Mouse (Mus musculus): Measurements from ENCODE around the gene Gm9945. TPM values are rescaled to one million over a fixed set of nuclear protein-coding genes. Genes with fewer than 3 reads are reported as not detected.

Gm9945 gene
- polyA plus RNA-seq, 1 experiment from 2014 or later: not detected

DNA sequence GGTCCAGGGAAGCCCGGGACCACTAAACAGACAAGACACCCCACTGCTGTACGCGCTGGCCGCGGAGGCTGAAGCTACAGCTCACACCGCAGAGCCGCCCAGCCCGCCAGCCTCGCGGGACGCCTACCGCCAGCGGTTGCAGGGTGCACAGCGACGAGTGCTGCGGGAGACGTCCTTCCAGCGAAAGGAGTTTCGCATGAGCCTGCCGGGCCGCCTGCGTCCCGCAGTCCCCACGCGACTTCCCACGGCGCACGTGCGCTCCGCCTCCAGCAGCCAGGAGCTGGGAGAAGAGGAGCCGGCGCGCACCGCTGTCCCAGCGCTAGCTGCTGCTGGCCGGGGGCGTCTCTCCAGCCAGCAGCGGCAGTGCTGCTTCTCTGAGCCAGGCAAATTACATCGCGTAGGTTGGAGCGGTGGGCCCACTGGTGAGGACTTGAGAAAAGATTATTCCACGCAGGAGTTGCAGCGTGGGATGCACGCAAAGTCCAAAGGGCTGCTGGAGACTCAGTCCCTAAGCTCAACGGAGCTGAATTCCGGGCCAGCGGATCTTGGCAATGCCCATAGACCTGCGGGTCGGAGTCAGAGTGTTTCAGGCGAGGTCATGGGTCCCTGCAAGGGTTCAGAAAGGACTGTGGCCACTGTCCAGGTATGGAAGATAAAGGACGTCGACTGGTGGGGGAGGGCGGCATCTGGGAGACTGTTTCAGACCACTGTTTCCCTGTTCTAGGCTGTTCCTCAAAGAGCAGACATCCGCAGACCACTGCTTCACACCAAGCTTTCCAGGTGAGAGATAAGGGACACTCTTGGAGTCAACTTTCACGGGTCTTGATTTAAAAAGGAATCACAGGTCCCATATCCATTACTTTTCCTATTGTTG lies 16.2 kb upstream of the Gm9945 start:
- Histone ChIP-seq H3K9me3 (no peaks in the 10 kb centered on the region), H3K4me1 (peaks cover 27% of the 10 kb centered on the region), H3K27ac (replicated peaks) (no peak overlapping the region), H3K4me3 (peak overlapping the region; percentile 52), H3K4me2 (peak overlapping the region; percentile 75), H3K27me3 (replicated peaks) (peaks cover 81% of the 10 kb centered on the region), H3K36me3 (peaks cover 5% of the 10 kb centered on the region; the same call in 1 of the 2 replicates), H3K9ac (peak overlapping the region; percentile 69)
- no peak for ATAC-seq (ENCODE audit: extremely low read depth, insufficient number of reproducible peaks, low FRiP score, low TSS enrichment)
- 7% methylated on average over 55 of the region's 55 CpGs for WGBS

DNA sequence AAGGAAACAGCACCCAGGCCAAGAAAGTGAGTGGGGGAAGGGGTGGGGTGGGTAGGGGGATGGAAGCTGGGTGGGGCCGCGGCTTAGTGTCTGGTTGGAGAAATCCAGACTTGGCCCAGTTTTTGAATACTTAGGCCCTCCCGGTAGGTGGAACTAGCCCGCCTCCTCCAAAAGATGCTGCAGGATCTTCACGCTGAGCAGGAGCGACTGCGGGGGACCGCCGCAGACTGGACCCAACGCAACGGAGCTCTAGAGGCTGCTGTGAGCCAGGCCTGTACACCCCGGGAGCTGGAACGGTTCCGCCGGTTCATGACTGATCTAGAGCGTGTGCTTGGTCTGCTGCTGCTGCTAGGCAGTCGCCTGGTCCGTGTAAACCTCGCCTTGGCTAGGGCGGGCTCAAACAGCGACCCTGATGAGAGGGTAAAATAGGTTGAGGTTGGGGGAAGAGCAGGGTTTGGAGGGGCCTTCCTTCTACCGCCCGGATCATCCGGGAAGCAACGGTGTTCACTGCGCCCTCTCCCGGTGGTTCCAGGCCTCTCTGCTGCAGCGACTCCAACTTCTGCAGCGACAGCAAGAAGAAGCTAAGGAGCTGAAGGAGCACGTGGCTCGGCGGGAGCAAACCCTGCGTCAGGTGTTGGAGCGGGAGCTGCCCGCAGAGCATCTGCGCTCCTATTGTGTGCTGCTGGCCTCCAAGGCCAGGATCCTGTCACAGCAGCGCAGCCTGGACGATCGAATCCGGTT lies 13.6 kb upstream of the Gm9945 start:
- peaks cover 90% of the 10 kb centered on the region for H3K27me3 ChIP-seq (replicated peaks)
- H3K9me3 ChIP-seq: no peaks in the 10 kb centered on the region
- peaks cover 5% of the 10 kb centered on the region; the same call in 1 of the 2 replicates for H3K36me3 ChIP-seq
- no peak overlapping the region for H3K27ac ChIP-seq (replicated peaks)
- H3K4me3 ChIP-seq: peak overlapping the region; percentile 47
- ATAC-seq (ENCODE audit: extremely low read depth, insufficient number of reproducible peaks, low FRiP score, low TSS enrichment): no peak
- WGBS: 8% methylated on average over 40 of the region's 40 CpGs
- peaks cover 41% of the 10 kb centered on the region for H3K4me1 ChIP-seq
- H3K9ac ChIP-seq: peak overlapping the region; percentile 74
- H3K4me2 ChIP-seq: peak overlapping the region; percentile 74

DNA sequence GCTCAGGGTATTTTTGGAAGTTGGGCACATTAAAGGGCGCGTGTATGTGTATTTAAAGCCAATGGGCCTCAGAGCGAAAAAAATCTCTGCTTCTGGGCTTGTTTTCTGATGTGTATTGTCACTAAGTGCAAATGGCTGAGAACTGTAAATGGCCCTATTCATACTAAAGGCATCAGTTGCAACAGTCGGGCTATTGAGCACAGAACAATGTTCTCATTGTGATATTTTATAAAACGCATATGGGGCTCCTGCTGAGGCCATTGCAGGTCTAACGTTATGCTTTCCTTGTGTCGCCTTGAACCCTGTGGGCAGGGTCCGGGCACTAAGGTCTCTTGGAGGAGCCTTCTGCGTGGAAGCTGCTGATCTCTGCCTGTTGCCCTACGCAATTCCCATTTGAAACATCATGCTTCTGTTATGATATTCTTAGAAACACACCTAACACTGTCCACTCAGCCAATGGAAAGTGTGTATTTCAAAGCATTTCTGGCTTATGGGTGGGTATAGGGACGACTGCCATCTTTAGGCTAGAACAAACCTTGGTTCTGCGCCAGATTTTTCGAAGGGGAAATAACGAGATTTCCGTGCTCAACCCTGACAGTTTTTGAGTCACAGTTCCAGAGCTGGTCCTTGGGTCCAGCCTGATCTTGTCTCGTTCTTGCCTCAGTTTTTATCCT lies 10.5 kb upstream of the Gm9945 start:
- H3K9me3 ChIP-seq: no peaks in the 10 kb centered on the region
- H3K27ac ChIP-seq (replicated peaks): no peak overlapping the region
- peak overlapping the region; percentile 65 for H3K4me2 ChIP-seq
- peaks cover 82% of the 10 kb centered on the region for H3K27me3 ChIP-seq (replicated peaks)
- H3K36me3 ChIP-seq: peaks cover 4% of the 10 kb centered on the region; the same call in 1 of the 2 replicates
- no peak overlapping the region for H3K9ac ChIP-seq
- H3K4me3 ChIP-seq: peak overlapping the region; percentile 35
- ATAC-seq (ENCODE audit: extremely low read depth, insufficient number of reproducible peaks, low FRiP score, low TSS enrichment): no peak
- 35% methylated on average over 16 of the region's 16 CpGs for WGBS
- H3K4me1 ChIP-seq: peaks cover 23% of the 10 kb centered on the region

DNA sequence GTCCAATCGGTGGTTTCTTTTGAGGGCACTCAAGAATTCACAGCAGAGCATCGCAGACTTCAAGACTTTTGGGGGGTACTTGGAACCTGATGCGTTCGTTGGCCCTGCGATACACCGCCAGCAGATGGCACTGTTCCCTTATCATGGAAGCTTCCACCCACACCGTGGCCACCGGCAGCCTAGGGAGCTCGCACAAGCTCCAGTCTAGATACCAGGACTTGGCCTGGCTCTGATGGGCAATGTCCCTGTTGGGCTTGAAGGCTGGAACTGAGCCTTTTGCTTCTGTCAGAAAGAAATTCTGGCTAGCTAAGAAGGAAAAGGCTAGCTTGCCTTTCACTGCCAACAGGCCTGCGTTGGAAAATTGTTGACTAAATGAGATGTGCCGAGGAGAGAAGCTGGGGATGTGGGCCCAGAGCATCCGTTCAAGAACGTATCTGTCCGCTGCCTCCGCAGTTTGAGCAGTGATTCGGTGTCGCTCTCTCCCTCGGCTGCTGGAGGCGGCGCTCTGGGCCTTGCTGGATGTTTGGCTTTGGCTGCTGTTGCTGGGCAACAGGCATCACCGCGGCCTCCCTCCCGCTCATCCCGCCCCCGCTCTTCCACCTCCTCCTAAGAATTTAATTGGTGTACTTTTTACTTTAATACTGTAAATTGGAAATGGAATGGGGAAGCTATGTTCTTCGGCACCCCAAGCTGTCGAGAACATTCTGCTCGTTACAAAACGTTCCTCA lies 9.8 kb upstream of the Gm9945 start, which contains the start of gene Gm9837:
Gene Gm9837 (minus strand): TSS at position 512 of the 728 bp plus-strand sequence.
- WGBS: 3% methylated on average over 29 of the region's 29 CpGs
- Histone ChIP-seq H3K4me2 (peak within 1 kb of the TSS; percentile 65), H3K9me3 (no peaks in the 10 kb centered on the region), H3K9ac (peak within 1 kb of the TSS; percentile 40; the same call in 1 of the 2 replicates), H3K27me3 (replicated peaks) (peaks cover 82% of the 10 kb centered on the region), H3K36me3 (no peaks in the 10 kb centered on the region), H3K4me1 (peaks cover 23% of the 10 kb centered on the region), H3K27ac (replicated peaks) (no peak within 1 kb of the TSS), H3K4me3 (peak within 1 kb of the TSS; percentile 35)
- 0 out of 2 replicates have a peak, but pooled peaks have one; percentile 34 for ATAC-seq (ENCODE audit: extremely low read depth, insufficient number of reproducible peaks, low FRiP score, low TSS enrichment)

DNA sequence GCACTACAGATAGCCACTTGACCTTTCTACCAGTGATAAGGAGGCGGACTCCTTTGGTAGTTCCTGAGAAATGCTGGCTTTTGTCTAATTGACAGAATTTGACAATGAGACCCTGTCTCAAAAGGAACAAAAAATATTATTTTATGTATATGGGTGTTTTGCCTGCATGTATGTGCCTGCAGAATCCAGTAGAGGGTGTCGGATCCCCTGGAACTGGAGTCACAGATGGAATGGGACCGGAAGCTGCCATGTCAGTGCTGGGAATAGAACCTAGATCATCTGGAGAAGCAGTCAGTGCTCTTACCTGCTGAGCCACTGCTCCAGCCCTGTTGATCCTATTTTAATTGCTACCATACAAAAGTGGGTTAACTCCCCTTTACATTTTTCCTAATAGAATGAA lies 7.3 kb upstream of the Gm9945 start:
- ATAC-seq (ENCODE audit: extremely low read depth, insufficient number of reproducible peaks, low FRiP score, low TSS enrichment): no peak
- Histone ChIP-seq H3K4me2 (no peak overlapping the region), H3K4me3 (no peak overlapping the region), H3K27me3 (replicated peaks) (peaks cover 82% of the 10 kb centered on the region), H3K4me1 (peaks cover 15% of the 10 kb centered on the region), H3K9ac (no peak overlapping the region), H3K9me3 (no peaks in the 10 kb centered on the region), H3K36me3 (no peaks in the 10 kb centered on the region), H3K27ac (replicated peaks) (no peak overlapping the region)
- 70% methylated on average over 3 of the region's 3 CpGs for whole genome bisulfite sequencing

DNA sequence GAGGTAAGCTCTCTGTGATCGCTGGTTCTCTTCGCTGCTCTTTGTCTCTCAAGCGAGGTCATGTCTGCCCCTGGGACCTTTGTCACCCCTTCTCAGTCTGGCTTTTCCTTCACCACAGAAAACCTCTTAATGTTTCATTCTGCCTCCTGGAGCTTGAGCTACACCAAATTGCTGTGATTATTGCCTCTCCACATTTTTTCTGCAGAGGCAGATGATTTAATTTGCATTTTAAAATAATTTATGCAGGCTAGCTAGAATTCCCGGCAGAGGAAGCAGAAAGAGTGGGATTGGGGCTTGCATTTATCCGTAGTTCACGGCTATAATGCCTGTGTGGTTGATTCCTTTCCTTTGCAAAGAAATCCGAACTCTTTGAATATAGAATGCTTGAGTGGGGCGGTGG lies 4.3 kb upstream of the Gm9945 start:
- Histone ChIP-seq H3K27ac (replicated peaks) (no peak overlapping the region), H3K4me1 (peaks cover 27% of the 10 kb centered on the region), H3K36me3 (no peaks in the 10 kb centered on the region), H3K27me3 (replicated peaks) (peaks cover 91% of the 10 kb centered on the region), H3K9me3 (no peaks in the 10 kb centered on the region), H3K4me2 (no peak overlapping the region), H3K9ac (no peak overlapping the region), H3K4me3 (no peak overlapping the region)
- ATAC-seq (ENCODE audit: extremely low read depth, insufficient number of reproducible peaks, low FRiP score, low TSS enrichment): no peak
- WGBS: 35% methylated on average over 8 of the region's 8 CpGs

DNA sequence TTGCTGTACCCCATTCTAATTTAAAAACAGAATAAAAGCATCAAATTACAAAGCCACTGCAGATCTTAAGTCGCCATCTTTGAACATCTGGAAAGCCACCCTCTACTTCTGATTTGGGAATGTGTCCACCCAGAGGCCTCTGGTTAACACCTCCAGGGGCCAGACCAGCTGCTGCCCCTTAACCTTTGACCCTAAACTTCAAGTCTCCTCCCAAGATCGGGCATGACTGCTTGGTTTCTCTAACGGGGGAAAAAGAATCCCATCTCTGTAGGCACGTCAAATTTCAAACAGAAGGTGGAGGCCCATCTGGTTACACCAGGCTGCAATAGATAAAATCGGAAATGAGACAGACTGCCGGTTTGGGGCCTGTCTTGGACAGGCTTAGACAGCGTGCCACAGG lies 2.1 kb upstream of the Gm9945 start:
- Histone ChIP-seq H3K4me3 (no peak overlapping the region), H3K9ac (no peak overlapping the region), H3K4me1 (peaks cover 26% of the 10 kb centered on the region), H3K27me3 (replicated peaks) (peaks cover 89% of the 10 kb centered on the region), H3K4me2 (peak overlapping the region; percentile 92; the same call in 1 of the 2 replicates), H3K9me3 (no peaks in the 10 kb centered on the region), H3K27ac (replicated peaks) (no peak overlapping the region), H3K36me3 (no peaks in the 10 kb centered on the region)
- no peak for ATAC-seq (ENCODE audit: extremely low read depth, insufficient number of reproducible peaks, low FRiP score, low TSS enrichment)
- WGBS: 55% methylated on average over 7 of the region's 7 CpGs

DNA sequence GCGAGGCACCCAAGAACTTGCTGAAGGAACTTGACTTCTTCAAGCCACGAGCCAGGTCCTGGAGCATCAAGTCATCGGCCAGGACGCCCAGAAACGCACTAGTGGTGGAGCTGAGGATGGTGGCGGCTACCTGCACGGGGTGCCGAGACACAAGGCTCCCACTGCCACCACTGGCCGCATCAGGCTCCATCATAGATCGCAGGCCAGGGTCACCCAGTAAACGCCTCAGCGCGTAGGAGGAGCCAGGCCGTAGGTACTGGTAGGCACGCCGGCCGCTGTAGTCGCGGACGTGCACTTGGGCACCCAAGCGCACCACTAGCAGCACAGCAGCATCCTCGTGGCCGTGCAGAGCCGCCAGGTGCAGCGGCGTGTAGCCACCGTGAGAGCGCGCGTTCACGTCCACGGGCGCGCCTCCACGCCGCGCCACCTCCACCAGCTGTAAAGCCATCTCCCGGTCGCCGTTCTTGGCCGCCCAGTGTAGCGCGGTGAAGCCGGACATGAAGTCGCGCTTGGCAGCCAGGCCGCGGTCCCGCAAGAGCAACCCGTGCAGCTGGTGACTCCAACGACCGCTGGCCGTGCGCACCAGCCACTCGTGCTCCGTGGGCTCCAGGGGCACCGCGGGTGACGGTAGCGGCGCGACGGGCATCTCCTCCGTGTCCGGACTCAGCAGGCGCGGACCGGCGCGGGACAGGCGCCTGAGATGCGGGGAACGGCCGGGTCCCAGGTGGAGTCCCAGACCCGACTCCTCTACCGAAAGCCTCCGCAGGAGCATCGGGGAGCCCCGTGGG lies 1.4 kb upstream of the Gm9945 start:
- H3K4me3 ChIP-seq: peak overlapping the region; percentile 61
- peaks cover 84% of the 10 kb centered on the region for H3K27me3 ChIP-seq (replicated peaks)
- H3K4me1 ChIP-seq: peaks cover 26% of the 10 kb centered on the region
- no peak overlapping the region for H3K27ac ChIP-seq (replicated peaks)
- H3K9ac ChIP-seq: peak overlapping the region; percentile 74
- no peaks in the 10 kb centered on the region for H3K36me3 ChIP-seq
- H3K4me2 ChIP-seq: peak overlapping the region; percentile 92
- 7% methylated on average over 79 of the region's 79 CpGs for WGBS
- no peak for ATAC-seq (ENCODE audit: extremely low read depth, insufficient number of reproducible peaks, low FRiP score, low TSS enrichment)
- no peaks in the 10 kb centered on the region for H3K9me3 ChIP-seq

DNA sequence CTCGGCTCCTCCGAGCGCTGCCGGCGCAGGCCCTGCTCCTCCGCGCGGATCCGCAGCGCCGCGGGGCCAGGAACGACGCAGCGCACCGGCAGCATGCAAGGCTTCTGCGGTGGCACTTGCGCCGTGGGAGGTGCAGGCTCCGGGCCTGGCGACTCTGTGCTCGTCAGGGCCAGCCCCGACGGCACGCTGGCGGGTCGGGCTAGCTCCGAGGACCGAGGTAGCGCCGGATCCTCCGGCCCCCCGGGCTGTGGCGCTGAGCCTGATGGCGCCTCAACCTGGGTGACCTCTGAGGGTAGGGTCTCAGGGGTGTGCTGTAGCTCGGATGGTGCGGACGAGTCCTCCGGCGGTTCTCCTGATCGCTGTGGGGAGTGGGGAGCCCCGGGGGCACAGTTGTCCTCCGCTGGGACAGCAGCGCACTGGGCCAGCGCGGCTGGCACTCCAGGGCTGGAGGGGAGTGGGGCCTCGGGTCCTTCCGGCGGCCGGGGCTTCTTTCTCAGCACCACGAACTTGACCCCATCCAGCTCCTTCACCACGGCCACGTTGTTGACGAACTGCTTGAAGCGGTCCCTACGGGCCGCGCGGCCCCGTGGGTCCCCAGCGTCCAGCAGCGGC lies 689 bp upstream of the Gm9945 start:
- no peaks in the 10 kb centered on the region for H3K36me3 ChIP-seq
- peaks cover 77% of the 10 kb centered on the region for H3K27me3 ChIP-seq (replicated peaks)
- H3K4me1 ChIP-seq: peaks cover 26% of the 10 kb centered on the region
- WGBS: 1% methylated on average over 62 of the region's 62 CpGs
- H3K27ac ChIP-seq (replicated peaks): no peak overlapping the region
- ATAC-seq (ENCODE audit: extremely low read depth, insufficient number of reproducible peaks, low FRiP score, low TSS enrichment): no peak
- peak overlapping the region; percentile 74 for H3K9ac ChIP-seq
- H3K9me3 ChIP-seq: no peaks in the 10 kb centered on the region
- peak overlapping the region; percentile 61 for H3K4me3 ChIP-seq
- H3K4me2 ChIP-seq: peak overlapping the region; percentile 92
